Mouse (Mus musculus): ENCODE data around the gene Zdhhc23. TPM values are rescaled to one million over a fixed set of nuclear protein-coding genes. Genes with fewer than 3 reads are reported as not detected.

The Zdhhc23 gene
- total and polyA plus RNA-seq, 2 experiments from 2014 or later: 2.7 to 4.8 TPM

DNA sequence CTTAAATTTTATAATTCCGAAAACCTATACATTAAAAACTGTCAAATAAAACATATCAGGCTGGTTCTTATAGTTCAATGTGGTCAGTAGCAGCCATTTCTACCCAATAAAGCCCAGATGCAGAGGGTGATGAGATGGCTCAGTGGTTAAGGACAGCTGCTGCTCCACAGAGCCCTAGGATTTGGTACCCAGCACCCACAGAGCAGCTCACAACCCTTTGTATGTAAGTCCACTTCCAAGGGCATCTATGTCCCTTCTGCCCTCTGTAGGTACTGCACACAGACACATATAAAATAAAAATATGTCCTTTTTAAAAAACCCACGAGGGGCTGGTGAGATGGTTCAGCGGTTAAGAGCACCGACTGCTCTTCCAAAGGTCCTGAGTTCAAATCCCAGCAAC lies 6.7 kb upstream of the Zdhhc23 start:
- WGBS: 92% methylated on average over 4 of the region's 4 CpGs

DNA sequence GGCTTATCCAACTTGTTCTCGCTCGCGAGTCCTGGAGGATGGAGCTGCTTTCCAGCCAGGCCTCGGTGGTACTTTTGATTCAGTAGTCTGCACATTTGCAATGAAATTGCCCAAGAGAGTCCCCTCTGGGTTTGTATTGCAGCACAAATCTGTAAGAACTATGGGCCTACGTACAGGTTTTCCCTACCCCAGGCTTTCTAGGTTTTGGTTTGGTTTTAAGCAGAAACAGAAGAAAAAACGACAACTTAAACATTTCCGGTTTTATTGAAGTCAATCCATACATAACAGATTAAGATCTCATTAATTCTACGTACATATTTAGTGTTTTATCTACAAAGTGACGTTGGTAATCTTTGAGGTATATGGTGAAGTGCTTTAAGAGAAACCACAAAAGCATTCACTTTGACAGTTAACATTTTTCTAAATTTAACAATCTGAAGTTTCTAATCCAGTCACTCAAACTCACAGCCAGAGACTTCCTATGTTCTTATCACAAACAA lies 569 bp upstream of the Zdhhc23 start:
- DNase-seq (ENCODE audit: low spot score): peak; percentile 14
- H3K9ac ChIP-seq (replicated peaks; ENCODE audit: low read length): peak overlapping the region; percentile 65
- ATAC-seq: no peak; the same call in 1 of the 2 replicates
- no peaks in the 10 kb centered on the region for H3K27me3 ChIP-seq (ENCODE audit: insufficient read depth, low read length)
- no peak overlapping the region for H3K27ac ChIP-seq
- no peaks in the 10 kb centered on the region for H3K9me3 ChIP-seq (ENCODE audit: low read length)
- no peaks in the 10 kb centered on the region for H3K4me1 ChIP-seq (ENCODE audit: insufficient read depth, low read length)
- no peaks in the 10 kb centered on the region for H3K36me3 ChIP-seq (ENCODE audit: insufficient read depth, low read length)
- H3K4me3 ChIP-seq (ENCODE audit: low read length): peak overlapping the region; percentile 68
- peak overlapping the region; percentile 96 for H3K4me2 ChIP-seq (ENCODE audit: low read depth, low read length)
- TF ChIP-seq CTCF (IDR thresholded peaks at IDR 0.05; ENCODE audit: low read depth): no peak
- 30% methylated on average over 9 of the region's 9 CpGs for WGBS

More for the DNA sequence above, 6.7 kb upstream of the Zdhhc23 start:
- no peaks in the 10 kb centered on the region for H3K36me3 ChIP-seq (ENCODE audit: insufficient read depth, low read length)
- no peaks in the 10 kb centered on the region for H3K9me3 ChIP-seq (ENCODE audit: low read length)
- H3K4me3 ChIP-seq (ENCODE audit: low read length): no peak overlapping the region
- ATAC-seq (no peak), DNase-seq (ENCODE audit: low spot score) (no peak)
- no peak overlapping the region for H3K9ac ChIP-seq (replicated peaks; ENCODE audit: low read length)
- no peaks in the 10 kb centered on the region for H3K4me1 ChIP-seq (ENCODE audit: insufficient read depth, low read length)
- no peak for TF ChIP-seq CTCF (IDR thresholded peaks at IDR 0.05; ENCODE audit: low read depth)
- no peaks in the 10 kb centered on the region for H3K27me3 ChIP-seq (ENCODE audit: insufficient read depth, low read length)
- H3K4me2 ChIP-seq (ENCODE audit: low read depth, low read length): no peak overlapping the region
- no peak overlapping the region for H3K27ac ChIP-seq

DNA sequence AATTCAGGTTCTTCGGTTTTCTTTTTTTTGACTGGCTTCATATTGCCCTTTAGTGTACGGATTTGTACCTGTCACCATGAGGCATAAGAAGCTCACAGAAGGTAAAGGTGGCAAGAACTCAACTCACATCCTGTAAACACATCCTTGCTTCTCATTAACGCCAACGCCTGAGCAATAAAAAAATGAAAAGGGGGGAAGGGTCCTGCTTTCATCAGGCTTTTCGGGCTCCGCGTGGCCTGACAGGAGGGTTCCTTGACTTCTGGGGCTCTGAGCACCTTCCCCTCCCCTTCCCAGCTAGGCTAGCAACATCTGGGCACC lies 622 bp downstream of the Zdhhc23 start:
- Histone ChIP-seq H3K36me3 (ENCODE audit: insufficient read depth, low read length) (no peaks in the 10 kb centered on the region), H3K4me1 (ENCODE audit: insufficient read depth, low read length) (no peaks in the 10 kb centered on the region), H3K9ac (replicated peaks; ENCODE audit: low read length) (peak overlapping the region; percentile 65), H3K4me2 (ENCODE audit: low read depth, low read length) (peak overlapping the region; percentile 96), H3K27me3 (ENCODE audit: insufficient read depth, low read length) (no peaks in the 10 kb centered on the region), H3K9me3 (ENCODE audit: low read length) (no peaks in the 10 kb centered on the region), H3K4me3 (ENCODE audit: low read length) (peak overlapping the region; percentile 68), H3K27ac (no peak overlapping the region)
- TF ChIP-seq CTCF (IDR thresholded peaks at IDR 0.05; ENCODE audit: low read depth): no peak
- 11% methylated on average over 7 of the region's 7 CpGs for WGBS
- DNase-seq (ENCODE audit: low spot score) (peak; percentile 24), ATAC-seq (no peak; the same call in 1 of the 2 replicates)

DNA sequence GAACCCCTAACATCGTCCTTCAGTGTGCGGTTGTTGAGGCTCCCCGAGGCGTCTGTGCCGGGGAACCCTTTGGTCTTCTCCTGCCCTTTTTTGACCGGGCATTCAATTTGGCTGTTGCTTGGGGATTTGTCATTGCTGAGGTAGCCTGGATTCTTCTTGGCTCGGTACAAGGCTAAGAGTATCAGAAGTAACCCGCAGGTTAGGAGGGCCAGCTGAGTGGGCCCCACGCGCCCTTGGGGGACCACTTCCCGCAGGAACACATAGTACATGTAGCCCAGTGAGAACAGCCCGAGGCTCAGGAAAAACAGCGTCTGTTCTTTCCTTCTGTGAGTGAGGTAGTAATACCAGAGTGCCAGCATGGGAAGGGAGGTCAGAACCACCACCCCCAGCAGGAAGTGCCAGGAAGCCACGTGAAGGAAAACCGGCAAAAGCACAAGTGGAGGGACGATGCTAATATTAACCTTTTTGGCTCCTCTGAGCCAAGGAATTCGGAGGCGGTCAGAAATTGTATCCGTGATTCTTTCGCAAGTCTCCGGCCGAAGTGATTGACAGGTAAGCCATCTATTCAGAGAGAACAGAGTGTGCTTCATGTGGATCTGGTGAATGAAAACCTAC lies 5.9 kb downstream of the Zdhhc23 start:
- no peak for TF ChIP-seq CTCF (IDR thresholded peaks at IDR 0.05; ENCODE audit: low read depth)
- 78% methylated on average over 22 of the region's 22 CpGs for WGBS
- Histone ChIP-seq H3K4me2 (ENCODE audit: low read depth, low read length) (no peak overlapping the region), H3K9ac (replicated peaks; ENCODE audit: low read length) (no peak overlapping the region), H3K9me3 (ENCODE audit: low read length) (no peaks in the 10 kb centered on the region), H3K27me3 (ENCODE audit: insufficient read depth, low read length) (no peaks in the 10 kb centered on the region), H3K27ac (no peak overlapping the region), H3K4me3 (ENCODE audit: low read length) (no peak overlapping the region), H3K4me1 (ENCODE audit: insufficient read depth, low read length) (no peaks in the 10 kb centered on the region), H3K36me3 (ENCODE audit: insufficient read depth, low read length) (no peaks in the 10 kb centered on the region)
- DNase-seq (ENCODE audit: low spot score) (no peak), ATAC-seq (no peak)

DNA sequence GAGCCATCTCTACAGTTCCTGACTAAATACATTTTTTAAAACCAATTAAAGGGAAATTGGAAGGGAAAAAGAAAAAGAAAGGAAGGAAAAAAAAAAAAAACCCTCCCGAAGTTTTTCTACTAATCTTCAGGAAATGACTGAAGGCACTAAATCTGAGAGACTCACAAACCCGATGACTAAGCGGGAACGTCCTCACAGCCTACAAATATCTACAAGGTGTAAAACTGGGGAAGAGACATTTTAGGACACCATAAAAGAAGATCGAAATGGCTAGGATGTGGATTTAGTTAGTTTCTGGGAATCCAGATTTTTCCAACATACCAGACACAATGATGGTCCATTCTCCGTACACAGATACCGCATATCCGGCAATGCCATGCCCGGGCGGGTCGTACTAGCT lies 6.4 kb downstream of the Zdhhc23 start:
- TF ChIP-seq CTCF (IDR thresholded peaks at IDR 0.05; ENCODE audit: low read depth): no peak
- Histone ChIP-seq H3K36me3 (ENCODE audit: insufficient read depth, low read length) (no peaks in the 10 kb centered on the region), H3K4me2 (ENCODE audit: low read depth, low read length) (no peak overlapping the region), H3K4me1 (ENCODE audit: insufficient read depth, low read length) (no peaks in the 10 kb centered on the region), H3K9ac (replicated peaks; ENCODE audit: low read length) (no peak overlapping the region), H3K4me3 (ENCODE audit: low read length) (no peak overlapping the region), H3K27ac (no peak overlapping the region), H3K9me3 (ENCODE audit: low read length) (no peaks in the 10 kb centered on the region), H3K27me3 (ENCODE audit: insufficient read depth, low read length) (no peaks in the 10 kb centered on the region)
- no peak for ATAC-seq
- no peak for DNase-seq (ENCODE audit: low spot score)
- 94% methylated on average over 11 of the region's 11 CpGs for WGBS

DNA sequence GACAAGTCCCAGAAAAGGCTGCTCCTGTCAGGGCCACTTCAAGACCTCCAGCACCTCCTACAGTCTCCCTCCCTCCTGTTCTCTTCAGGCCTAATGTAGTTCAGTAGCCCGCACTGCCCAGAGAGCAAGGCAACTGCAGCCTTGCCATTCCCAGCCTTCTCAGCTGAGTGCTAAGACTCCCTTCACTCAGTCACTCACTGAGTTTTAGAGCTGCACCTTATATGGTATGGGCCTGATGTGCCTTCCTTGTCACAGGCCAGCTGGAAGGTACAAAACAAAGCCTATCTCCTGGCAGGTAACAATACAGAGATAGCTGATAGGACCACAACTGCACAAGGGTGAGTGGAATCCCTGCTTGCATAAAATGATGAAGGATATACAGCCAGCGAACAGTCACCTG lies 7.2 kb downstream of the Zdhhc23 start:
- no peak for ATAC-seq

DNA sequence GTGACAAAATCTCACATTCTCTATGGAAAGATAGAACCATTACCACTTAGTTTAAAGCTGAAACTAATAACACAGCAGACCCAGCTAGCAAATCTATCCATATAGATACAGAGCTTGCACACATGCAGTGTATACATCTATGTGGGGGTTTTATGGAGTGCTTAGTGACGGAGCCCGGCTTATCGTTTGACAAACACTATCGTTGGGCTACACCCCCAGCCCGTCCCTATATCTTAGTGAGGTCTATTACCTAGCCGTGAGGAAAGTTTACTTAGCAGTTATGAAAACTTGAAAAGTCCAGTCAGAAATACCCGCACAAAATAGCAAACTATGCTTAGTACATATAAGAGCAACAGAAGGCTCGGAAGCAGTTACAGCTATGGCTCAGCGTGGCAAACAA lies 7.8 kb downstream of the Zdhhc23 start:
- ATAC-seq: no peak
- no peak for TF ChIP-seq CTCF (IDR thresholded peaks at IDR 0.05; ENCODE audit: low read depth)
- WGBS: 92% methylated on average over 9 of the region's 9 CpGs

More for the DNA sequence above, 7.2 kb downstream of the Zdhhc23 start:
- Histone ChIP-seq H3K27me3 (ENCODE audit: insufficient read depth, low read length) (no peaks in the 10 kb centered on the region), H3K4me2 (ENCODE audit: low read depth, low read length) (no peak overlapping the region), H3K9me3 (ENCODE audit: low read length) (no peaks in the 10 kb centered on the region), H3K4me1 (ENCODE audit: insufficient read depth, low read length) (no peaks in the 10 kb centered on the region), H3K4me3 (ENCODE audit: low read length) (no peak overlapping the region), H3K36me3 (ENCODE audit: insufficient read depth, low read length) (no peaks in the 10 kb centered on the region), H3K9ac (replicated peaks; ENCODE audit: low read length) (no peak overlapping the region), H3K27ac (no peak overlapping the region)
- no peak for TF ChIP-seq CTCF (IDR thresholded peaks at IDR 0.05; ENCODE audit: low read depth)
- 97% methylated on average over 2 of the region's 2 CpGs for WGBS
- no peak for DNase-seq (ENCODE audit: low spot score)

More for the DNA sequence above, 7.8 kb downstream of the Zdhhc23 start:
- H3K36me3 ChIP-seq (ENCODE audit: insufficient read depth, low read length): no peaks in the 10 kb centered on the region
- no peak overlapping the region for H3K4me2 ChIP-seq (ENCODE audit: low read depth, low read length)
- no peak overlapping the region for H3K4me3 ChIP-seq (ENCODE audit: low read length)
- DNase-seq (ENCODE audit: low spot score): no peak
- no peaks in the 10 kb centered on the region for H3K9me3 ChIP-seq (ENCODE audit: low read length)
- H3K9ac ChIP-seq (replicated peaks; ENCODE audit: low read length): no peak overlapping the region
- no peak overlapping the region for H3K27ac ChIP-seq
- H3K4me1 ChIP-seq (ENCODE audit: insufficient read depth, low read length): no peaks in the 10 kb centered on the region
- H3K27me3 ChIP-seq (ENCODE audit: insufficient read depth, low read length): no peaks in the 10 kb centered on the region

All from hindbrain, postnatal 0 days (tissue).